In genomic region chr1:131199976-131200375, GRCm38 (mm10) we compare ENCODE assay signal across 9 mouse cellular contexts. TPM values are rescaled to one million over a fixed set of nuclear protein-coding genes. Genes with fewer than 3 reads are reported as not detected.
A peak's percentile ranks its signal among the peaks of the same experiment; 100 is the strongest.
DNase-seq lines count a peak whose midpoint lies in the region; ATAC-seq lines count a peak whose summit lies in the region.
"Had no signal": no experiment of that assay in that cellular context is flagged by ENCODE, and none has a peak within 500 bp of the region (broad histone marks: within the 10 kb centered on the region; RNA-seq: fewer than 3 reads in every experiment).

No protein-coding gene starts in this region.

- no peak overlapping the region for H3K4me3 ChIP-seq in heart, embryonic 14.5 days (ENCODE audit: control insufficient read depth in 1 of 2, insufficient read depth in 1 of 2, low read depth in 1 of 2, low read length in 2 of 2)
- H3K4me3 ChIP-seq in liver, embryonic 11.5 days (ENCODE audit: low read depth, low read length), result 0 out of 2 replicates have a peak overlapping the region, but pooled peaks have one; percentile 10
- no peak overlapping the region for H3K4me3 ChIP-seq in hindbrain, embryonic 10.5 days
- H3K4me3 ChIP-seq: neural tube, embryonic 13.5 days had no signal

- H3K9me3 ChIP-seq in heart, embryonic 14.5 days (ENCODE audit: control insufficient read depth, low read length), result no peaks in the 10 kb centered on the region
- no peaks in the 10 kb centered on the region for H3K9me3 ChIP-seq in liver, embryonic 11.5 days (ENCODE audit: control insufficient read depth, low read length)
- no peaks in the 10 kb centered on the region for H3K9me3 ChIP-seq in hindbrain, embryonic 10.5 days
- H3K9me3 ChIP-seq: neural tube, embryonic 13.5 days had no signal

- ATAC-seq in heart, embryonic 14.5 days (ENCODE audit: insufficient number of reproducible peaks, insufficient read depth, low FRiP score, low read depth), result peak; percentile 35; the same call in 1 of the 2 replicates
- peak; percentile 60 for ATAC-seq in liver, embryonic 11.5 days (replicated peaks; ENCODE audit: low FRiP score)

- H3K27me3 ChIP-seq in heart, embryonic 14.5 days (ENCODE audit: control insufficient read depth, insufficient read depth, low read length), result no peaks in the 10 kb centered on the region
- no peaks in the 10 kb centered on the region for H3K27me3 ChIP-seq in liver, embryonic 11.5 days (replicated peaks; ENCODE audit: control insufficient read depth, insufficient read depth, low read length)
- no peaks in the 10 kb centered on the region for H3K27me3 ChIP-seq in hindbrain, embryonic 10.5 days (ENCODE audit: insufficient read depth, poor library complexity, severe bottlenecking)
- H3K27me3 ChIP-seq: neural tube, embryonic 13.5 days had no signal

- H3K27ac ChIP-seq in heart, embryonic 14.5 days (replicated peaks in 1 of 2; ENCODE audit: control insufficient read depth in 1 of 2, insufficient read depth in 1 of 2, low read depth in 2 of 2, low read length in 2 of 2), result no peak overlapping the region
- no peak overlapping the region for H3K27ac ChIP-seq in liver, embryonic 11.5 days (ENCODE audit: low read depth, low read length)
- H3K27ac ChIP-seq in hindbrain, embryonic 10.5 days, result no peak overlapping the region
- H3K27ac ChIP-seq: neural tube, embryonic 13.5 days had no signal

- no peak overlapping the region for H3K9ac ChIP-seq in heart, embryonic 14.5 days (ENCODE audit: low read length)
- no peak overlapping the region for H3K9ac ChIP-seq in liver, embryonic 11.5 days (ENCODE audit: low read depth, low read length)
- H3K9ac ChIP-seq: neural tube, embryonic 13.5 days had no signal

- no peaks in the 10 kb centered on the region for H3K36me3 ChIP-seq in heart, embryonic 14.5 days (ENCODE audit: control insufficient read depth, insufficient read depth, low read length)
- no peaks in the 10 kb centered on the region for H3K36me3 ChIP-seq in liver, embryonic 11.5 days (ENCODE audit: control insufficient read depth, insufficient read depth, low read length)
- H3K36me3 ChIP-seq in hindbrain, embryonic 10.5 days, result no peaks in the 10 kb centered on the region
- H3K36me3 ChIP-seq: neural tube, embryonic 13.5 days had no signal

- intact Hi-C loops in left cerebral cortex, postnatal 14 days (cut with DNase I), result no loop called here
- intact Hi-C loops in left cerebral cortex, postnatal 36 days (cut with DNase I), result no loop called here

- 68% methylated on average over 12 of the region's 12 CpGs for WGBS in heart, embryonic 14.5 days
- 41% methylated on average over 12 of the region's 12 CpGs for WGBS in liver, embryonic 11.5 days
- WGBS in hindbrain, embryonic 10.5 days, result 59% methylated on average over 12 of the region's 12 CpGs

- no peak overlapping the region for H3K4me2 ChIP-seq in heart, embryonic 14.5 days (ENCODE audit: low read length)
- peak overlapping the region; percentile 26 for H3K4me2 ChIP-seq in liver, embryonic 11.5 days
- H3K4me2 ChIP-seq: neural tube, embryonic 13.5 days had no signal

- peaks cover 11 to 16% of the 10 kb centered on the region in 2 experiments for H3K4me1 ChIP-seq in heart, embryonic 14.5 days (ENCODE audit: control insufficient read depth in 2 of 2, insufficient read depth in 2 of 2, low read length in 2 of 2)
- H3K4me1 ChIP-seq in liver, embryonic 11.5 days (replicated peaks; ENCODE audit: control insufficient read depth, insufficient read depth, low read length), result 0 out of 2 replicates have a peak, but pooled peaks cover 3% of the 10 kb centered on the region
- peaks cover 20% of the 10 kb centered on the region for H3K4me1 ChIP-seq in hindbrain, embryonic 10.5 days (replicated peaks)
- H3K4me1 ChIP-seq: neural tube, embryonic 13.5 days had no signal

- peak; percentile 58 to 67 for DNase-seq in left cerebral cortex, postnatal 14 days (ENCODE audit: low spot score in 2 of 2)
- DNase-seq in left cerebral cortex, postnatal 36 days (ENCODE audit: low spot score in 2 of 2), result no peak
- peak; percentile 13 for DNase-seq in adrenal gland, postnatal 25 days
- DNase-seq in liver, embryonic 11.5 days (ENCODE audit: low spot score), result peak; percentile 42
- DNase-seq in skeletal muscle tissue, adult 2 months (ENCODE audit: low read depth, low spot score), result peak; percentile 54
- no peak for DNase-seq in hindbrain, embryonic 10.5 days (ENCODE audit: low spot score)
- DNase-seq in right cerebral cortex, postnatal 25 days, result no peak

RNA-seq across cellular contexts. Expression of gene Rassf5, which starts 45.1 kb away (rescaled TPM):
- 10 to 100 TPM; 25.1 to 25.8 TPM for total RNA-seq in left cerebral cortex, postnatal 14 days (2021)
- 10 to 100 TPM; 24.6 to 31.7 TPM for total RNA-seq in left cerebral cortex, postnatal 36 days (2021)
- 12.8 and 13.1 TPM in 2 replicates for total RNA-seq in adrenal gland, postnatal 25 days (2021)
- 10.7 and 19.3 TPM in 2 replicates for polyA plus RNA-seq in heart, embryonic 14.5 days (2014; fragmentation: Nextera tagmentation; extraction: Ambion mirVana)
- 3.7 and 4.1 TPM in 2 replicates for polyA plus RNA-seq in liver, embryonic 11.5 days (2014; fragmentation: Nextera tagmentation; extraction: Ambion mirVana)
- polyA plus RNA-seq in hindbrain, embryonic 10.5 days (2016; fragmentation: Nextera tagmentation; extraction: Ambion mirVana), result 1.4 and 1.6 TPM in 2 replicates

RNA-seq across cellular contexts. Expression of gene Eif2d, which starts 47.0 kb away (rescaled TPM):
- 10 to 100 TPM; 35.4 to 39.6 TPM for total RNA-seq in left cerebral cortex, postnatal 14 days (2021)
- total RNA-seq in left cerebral cortex, postnatal 36 days (2021), result 10 to 100 TPM; 31.6 to 38.6 TPM
- total RNA-seq in adrenal gland, postnatal 25 days (2021), result 46.7 and 48.9 TPM in 2 replicates
- polyA plus RNA-seq in heart, embryonic 14.5 days (2014; fragmentation: Nextera tagmentation; extraction: Ambion mirVana), result 49.6 and 50.2 TPM in 2 replicates
- 61.4 and 62.5 TPM in 2 replicates for polyA plus RNA-seq in liver, embryonic 11.5 days (2014; fragmentation: Nextera tagmentation; extraction: Ambion mirVana)
- polyA plus RNA-seq in hindbrain, embryonic 10.5 days (2016; fragmentation: Nextera tagmentation; extraction: Ambion mirVana), result 53.9 and 60.6 TPM in 2 replicates

Comparison
In these comparisons a context has a peak if more than half of its experiments do, and no peak if none do; other contexts are left out.
1. DNase-seq: peak in left cerebral cortex, postnatal 14 days (2 of 2), adrenal gland, postnatal 25 days (single experiment), liver, embryonic 11.5 days (single experiment) and skeletal muscle tissue, adult 2 months (single experiment); none in left cerebral cortex, postnatal 36 days (0 of 2), hindbrain, embryonic 10.5 days (single experiment) and right cerebral cortex, postnatal 25 days (single experiment).